Mouse (Mus musculus): ENCODE data around the gene Lmna. TPM values are rescaled to one million over a fixed set of nuclear protein-coding genes. Genes with fewer than 3 reads are reported as not detected.
A peak's percentile ranks its signal among the peaks of the same experiment; 100 is the strongest.

The Lmna gene
- total RNA-seq, 1 experiment = 121 TPM

GRCm38 (mm10) chr3:88449395-88450023 is 60.2 kb downstream of the Lmna start:
- H3K36me3 ChIP-seq (ENCODE audit: control insufficient read depth, insufficient read depth, low read length, poor library complexity, severe bottlenecking) = no peaks in the 10 kb centered on the region
- TF ChIP-seq CHD2 (IDR thresholded peaks at IDR 0.05; ENCODE audit: low read depth, low read length) (no peak), MAFK (IDR thresholded peaks at IDR 0.05; ENCODE audit: insufficient read depth, low read depth, low read length) (no peak), HCFC1 (IDR thresholded peaks at IDR 0.05; ENCODE audit: borderline replicate concordance, insufficient read depth, low read length) (no peak), ZNF384 (IDR thresholded peaks at IDR 0.05; ENCODE audit: low read depth, low read length) (no peak), ZC3H11A (IDR thresholded peaks at IDR 0.05; ENCODE audit: borderline replicate concordance, low read depth, low read length) (no peak)
- no peaks in the 10 kb centered on the region for H3K9me3 ChIP-seq (ENCODE audit: control insufficient read depth, insufficient read depth, low read depth, low read length)
- peak overlapping the region; percentile 46 for H3K9ac ChIP-seq (ENCODE audit: insufficient read depth, low read depth, low read length, poor library complexity, severe bottlenecking)
- H3K4me1 ChIP-seq (ENCODE audit: control insufficient read depth in 2 of 2, insufficient read depth in 2 of 2, low read length in 2 of 2, poor library complexity in 1 of 2) = peaks cover 2 to 9% of the 10 kb centered on the region in 2 experiments; a peak in 1 of 4 replicates
- DNase-seq (ENCODE audit: low read depth, low spot score) = no peak
- no peak overlapping the region for H3K27ac ChIP-seq (ENCODE audit: insufficient read depth, low read depth, low read length, poor library complexity, severe bottlenecking)
- in situ Hi-C loops (cut with MboI; ENCODE audit: low sequenced_read_pairs in 2 of 2, unreplicated experiment in 2 of 2) = no loop called here
- peak overlapping the region; percentile 42 to 62 for H3K4me3 ChIP-seq (ENCODE audit: insufficient read depth in 1 of 2, low read depth in 1 of 2, low read length in 2 of 2, poor library complexity in 1 of 2, severe bottlenecking in 1 of 2)

GRCm38 (mm10) chr3:88448443-88448842 is 61.3 kb downstream of the Lmna start:
- Histone ChIP-seq H3K4me1 (ENCODE audit: control insufficient read depth in 2 of 2, insufficient read depth in 2 of 2, low read length in 2 of 2, poor library complexity in 1 of 2) (peaks cover 2 to 13% of the 10 kb centered on the region in 2 experiments; a peak in 2 of 4 replicates), H3K36me3 (ENCODE audit: control insufficient read depth, insufficient read depth, low read length, poor library complexity, severe bottlenecking) (no peaks in the 10 kb centered on the region), H3K27ac (ENCODE audit: insufficient read depth, low read depth, low read length, poor library complexity, severe bottlenecking) (no peak overlapping the region), H3K9me3 (ENCODE audit: control insufficient read depth, insufficient read depth, low read depth, low read length) (no peaks in the 10 kb centered on the region), H3K4me3 (ENCODE audit: insufficient read depth in 1 of 2, low read depth in 1 of 2, low read length in 2 of 2, poor library complexity in 1 of 2, severe bottlenecking in 1 of 2) (no peak overlapping the region), H3K9ac (ENCODE audit: insufficient read depth, low read depth, low read length, poor library complexity, severe bottlenecking) (no peak overlapping the region)
- in situ Hi-C loops (cut with MboI; ENCODE audit: low sequenced_read_pairs in 2 of 2, unreplicated experiment in 2 of 2) = no loop called here
- no peak for DNase-seq (ENCODE audit: low read depth, low spot score)
- TF ChIP-seq ZNF384 (IDR thresholded peaks at IDR 0.05; ENCODE audit: low read depth, low read length) (no peak), CHD2 (IDR thresholded peaks at IDR 0.05; ENCODE audit: low read depth, low read length) (no peak), MAFK (IDR thresholded peaks at IDR 0.05; ENCODE audit: insufficient read depth, low read depth, low read length) (no peak), ZC3H11A (IDR thresholded peaks at IDR 0.05; ENCODE audit: borderline replicate concordance, low read depth, low read length) (no peak), HCFC1 (IDR thresholded peaks at IDR 0.05; ENCODE audit: borderline replicate concordance, insufficient read depth, low read length) (no peak)

DNA sequence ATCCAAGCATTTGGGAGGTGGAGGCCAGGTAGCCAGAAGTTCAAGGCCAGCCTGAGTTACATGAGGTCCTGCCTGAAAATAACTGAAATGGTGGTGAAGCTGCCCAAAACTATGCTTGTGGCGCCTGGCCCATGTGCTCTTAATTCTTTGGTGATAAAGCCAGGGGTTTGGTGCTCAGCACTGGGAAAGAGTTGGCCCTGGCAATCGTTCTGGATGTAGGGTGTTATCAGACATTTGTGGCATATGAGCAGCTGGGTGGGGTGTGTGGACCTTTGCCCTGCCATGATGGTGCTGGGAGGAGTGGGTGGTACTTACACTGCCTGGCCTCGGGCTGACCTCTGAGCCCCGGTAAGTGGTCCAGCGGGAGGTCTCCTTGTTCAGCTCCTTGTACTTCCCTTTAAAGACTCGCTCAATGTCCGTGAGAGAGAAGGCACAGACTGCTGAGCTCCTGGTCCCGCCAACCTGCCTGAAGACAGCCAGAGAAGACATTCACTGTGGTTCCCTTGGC is 62.0 kb downstream of the Lmna start:
- no peaks in the 10 kb centered on the region for H3K9me3 ChIP-seq (ENCODE audit: control insufficient read depth, insufficient read depth, low read depth, low read length)
- H3K4me1 ChIP-seq (ENCODE audit: control insufficient read depth in 2 of 2, insufficient read depth in 2 of 2, low read length in 2 of 2, poor library complexity in 1 of 2) = peaks cover 2 to 18% of the 10 kb centered on the region in 2 experiments; a peak in 2 of 4 replicates
- in situ Hi-C loops (cut with MboI; ENCODE audit: low sequenced_read_pairs in 2 of 2, unreplicated experiment in 2 of 2) = no loop called here
- no peak overlapping the region for H3K9ac ChIP-seq (ENCODE audit: insufficient read depth, low read depth, low read length, poor library complexity, severe bottlenecking)
- H3K36me3 ChIP-seq (ENCODE audit: control insufficient read depth, insufficient read depth, low read length, poor library complexity, severe bottlenecking) = no peaks in the 10 kb centered on the region
- no peak for DNase-seq (ENCODE audit: low read depth, low spot score)
- H3K27ac ChIP-seq (ENCODE audit: insufficient read depth, low read depth, low read length, poor library complexity, severe bottlenecking) = no peak overlapping the region
- TF ChIP-seq MAFK (IDR thresholded peaks at IDR 0.05; ENCODE audit: insufficient read depth, low read depth, low read length) = no peak
- no peak for TF ChIP-seq ZNF384 (IDR thresholded peaks at IDR 0.05; ENCODE audit: low read depth, low read length)
- no peak for TF ChIP-seq HCFC1 (IDR thresholded peaks at IDR 0.05; ENCODE audit: borderline replicate concordance, insufficient read depth, low read length)
- H3K4me3 ChIP-seq (ENCODE audit: insufficient read depth in 1 of 2, low read depth in 1 of 2, low read length in 2 of 2, poor library complexity in 1 of 2, severe bottlenecking in 1 of 2) = no peak overlapping the region

- no peak overlapping the region for H3K27ac ChIP-seq (ENCODE audit: insufficient read depth, low read depth, low read length, poor library complexity, severe bottlenecking)
- no peaks in the 10 kb centered on the region for H3K36me3 ChIP-seq (ENCODE audit: control insufficient read depth, insufficient read depth, low read length, poor library complexity, severe bottlenecking)
- H3K9me3 ChIP-seq (ENCODE audit: control insufficient read depth, insufficient read depth, low read depth, low read length) = no peaks in the 10 kb centered on the region
- TF ChIP-seq ZC3H11A (IDR thresholded peaks at IDR 0.05; ENCODE audit: borderline replicate concordance, low read depth, low read length) = no peak
- in situ Hi-C loops (cut with MboI; ENCODE audit: low sequenced_read_pairs in 2 of 2, unreplicated experiment in 2 of 2) = no loop called here
- H3K9ac ChIP-seq (ENCODE audit: insufficient read depth, low read depth, low read length, poor library complexity, severe bottlenecking) = no peak overlapping the region
- no peak for DNase-seq (ENCODE audit: low read depth, low spot score)
- no peak overlapping the region for H3K4me3 ChIP-seq (ENCODE audit: insufficient read depth in 1 of 2, low read depth in 1 of 2, low read length in 2 of 2, poor library complexity in 1 of 2, severe bottlenecking in 1 of 2)
- peaks cover 2 to 24% of the 10 kb centered on the region in 2 experiments; a peak in 2 of 4 replicates for H3K4me1 ChIP-seq (ENCODE audit: control insufficient read depth in 2 of 2, insufficient read depth in 2 of 2, low read length in 2 of 2, poor library complexity in 1 of 2)
These were observed 63.2 kb downstream of the Lmna start for GRCm38 (mm10) chr3:88446471-88447123.
